Mouse (Mus musculus) CD8-positive naive resting alpha-beta T cell, adult 57 days (primary cell): ENCODE results near the gene Gsn. TPM values are rescaled to one million over a fixed set of nuclear protein-coding genes. Genes with fewer than 3 reads are reported as not detected.

Source experiments
- total RNA-seq: library from RNA; stranded (reverse); gene quantifications from one replicate; pipeline ENCODE4 v1.2.4, GENCODE M21; 2023

Gsn gene
- total RNA-seq, result 19.8 TPM

DNA sequence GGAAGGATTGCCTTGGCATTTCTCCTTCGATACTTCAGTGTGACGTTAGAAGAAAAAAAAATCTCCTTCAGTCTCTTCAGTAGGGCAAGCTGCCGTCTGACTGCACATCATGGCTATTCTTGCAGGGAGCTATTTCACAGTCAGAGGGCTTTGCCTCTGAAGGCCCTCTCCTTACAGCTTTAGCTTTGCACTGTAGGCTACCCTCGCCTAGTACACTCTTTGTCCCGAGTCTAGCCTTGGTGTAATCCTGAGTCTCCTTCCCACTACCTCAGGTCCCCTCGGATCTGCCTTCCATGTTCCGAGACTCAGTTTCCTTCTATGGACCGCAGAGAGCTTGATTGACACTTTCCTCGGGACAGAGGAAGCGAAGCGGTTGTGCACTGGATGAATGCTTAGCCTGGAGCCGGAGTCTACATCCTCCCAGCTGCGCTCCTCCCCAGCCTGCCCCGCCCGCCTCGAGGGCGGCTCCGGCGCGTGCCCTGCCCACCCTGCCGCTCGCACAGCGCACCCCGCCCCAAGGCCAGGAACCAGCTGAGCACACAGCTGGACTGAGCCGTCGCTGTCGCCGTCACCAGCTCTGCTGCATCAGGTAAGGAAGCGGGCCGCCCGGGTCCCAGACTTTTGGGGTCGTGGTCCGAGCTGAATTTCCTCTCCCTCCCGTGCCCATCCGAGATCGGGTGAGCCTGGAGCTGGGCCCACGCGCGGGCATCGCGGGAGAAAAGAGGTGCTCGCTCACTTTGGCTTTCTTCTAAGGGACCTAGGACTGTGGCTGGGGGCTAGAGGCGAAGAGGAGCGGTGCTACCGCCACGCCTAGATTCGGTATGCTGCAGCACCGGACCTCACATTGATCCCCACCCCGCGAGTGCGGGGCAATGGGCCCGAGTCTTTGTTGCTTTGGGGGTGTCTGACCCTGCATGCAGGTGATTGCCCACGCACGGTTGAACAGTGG lies at the start of gene Gsn:
Gene Gsn, plus strand, starts transcription at position 496 of the 949 bp plus-strand sequence.

DNA sequence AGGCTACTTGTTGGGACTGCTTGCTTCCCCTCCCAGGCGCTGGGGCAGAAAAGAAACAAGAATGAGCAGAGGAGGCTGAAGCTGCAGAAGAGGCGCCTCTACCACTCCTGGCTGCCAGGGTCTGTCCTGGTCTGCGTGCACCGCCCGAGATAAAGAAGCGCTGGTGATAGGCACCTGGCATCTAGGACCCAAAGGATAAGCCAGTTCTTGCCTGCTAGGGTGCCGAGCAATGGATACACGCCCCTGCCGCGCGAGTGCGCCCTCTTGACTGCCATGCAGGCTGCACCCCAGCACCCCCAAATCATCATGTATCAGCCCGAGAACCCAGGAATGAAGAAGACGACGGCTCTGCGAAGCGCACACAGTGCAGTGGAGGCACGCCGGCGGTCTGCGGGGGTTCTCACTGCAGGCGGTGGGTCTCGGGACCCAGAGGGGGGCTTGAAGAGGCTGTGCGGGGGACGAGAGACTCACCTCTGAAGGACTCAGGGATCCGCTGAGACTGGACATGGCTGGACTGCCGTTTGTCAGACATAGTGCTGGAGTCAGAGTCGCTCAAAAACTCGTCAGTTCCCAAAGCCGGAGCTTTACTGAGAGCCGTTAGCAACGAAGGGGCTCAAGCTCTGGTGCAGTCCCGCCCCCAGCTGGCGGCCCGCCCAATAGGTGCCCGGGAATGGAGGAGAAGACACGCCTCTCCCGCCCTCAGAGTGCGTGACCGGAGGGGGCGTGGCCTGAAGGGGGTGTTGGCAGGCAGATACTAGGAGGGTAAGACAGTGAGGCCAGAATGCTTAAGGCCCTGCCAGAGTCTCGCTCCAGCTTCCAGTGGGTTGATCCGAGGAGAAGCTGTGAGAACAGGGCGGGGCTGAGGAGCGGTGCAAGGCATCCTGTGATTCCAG lies 80.5 kb downstream of the Gsn start, which contains the start of gene Stom:
Gene Stom, minus strand, starts transcription at position 589 of the 893 bp plus-strand sequence.

Other genes with a start within 250 kb of the Gsn start
- not detected for gene Hc, start 194.9 kb upstream of the Gsn start, total RNA-seq
- 1.6 TPM for gene AI182371, start 154.8 kb upstream of the Gsn start, total RNA-seq
- 120 TPM for gene Cntrl, start 146.9 kb upstream of the Gsn start, total RNA-seq
- 142 TPM for gene Rab14, start 55.3 kb upstream of the Gsn start, total RNA-seq
- 2.2 TPM for gene Stom, start 80.6 kb downstream of the Gsn start, total RNA-seq
- not detected for gene 4930568D16Rik, start 111.3 kb downstream of the Gsn start, total RNA-seq
- gene 4930402F06Rik, start 140.8 kb downstream of the Gsn start, total RNA-seq, result not detected
- gene Ggta1, start 206.9 kb downstream of the Gsn start, total RNA-seq, result 28.7 TPM